Mouse (Mus musculus) 416B (cell line): ENCODE data around the gene Ctps2.

Source experiments
- DNase-seq: peaks from one replicate; pipeline ENCODE4 v3.0.0; 2011; ENCODE audit warnings: low read depth

Gene Ctps2

DNA sequence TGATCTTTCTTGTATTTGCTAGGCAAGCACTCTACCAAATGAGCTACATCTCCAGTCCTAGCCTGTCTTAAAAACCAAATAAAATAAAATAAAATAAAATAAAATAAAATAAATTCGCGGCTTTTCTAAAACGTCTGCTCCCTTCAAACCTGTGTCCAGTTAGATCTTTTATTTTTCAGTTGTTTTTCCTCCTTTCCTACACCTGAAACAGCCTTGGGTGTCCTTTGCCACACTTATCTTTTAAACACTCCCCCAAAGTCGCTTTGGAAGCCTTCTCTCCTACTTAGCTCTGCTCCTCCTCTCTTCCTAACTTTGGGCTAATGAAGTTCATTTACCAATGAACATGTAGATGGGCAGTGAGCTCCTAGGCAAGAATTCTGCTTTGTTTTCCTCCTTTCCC lies at the start of gene Ctps2:
Gene Ctps2 (plus strand): TSS at position 301 of the 400 bp plus-strand sequence.
- no peak for DNase-seq

DNA sequence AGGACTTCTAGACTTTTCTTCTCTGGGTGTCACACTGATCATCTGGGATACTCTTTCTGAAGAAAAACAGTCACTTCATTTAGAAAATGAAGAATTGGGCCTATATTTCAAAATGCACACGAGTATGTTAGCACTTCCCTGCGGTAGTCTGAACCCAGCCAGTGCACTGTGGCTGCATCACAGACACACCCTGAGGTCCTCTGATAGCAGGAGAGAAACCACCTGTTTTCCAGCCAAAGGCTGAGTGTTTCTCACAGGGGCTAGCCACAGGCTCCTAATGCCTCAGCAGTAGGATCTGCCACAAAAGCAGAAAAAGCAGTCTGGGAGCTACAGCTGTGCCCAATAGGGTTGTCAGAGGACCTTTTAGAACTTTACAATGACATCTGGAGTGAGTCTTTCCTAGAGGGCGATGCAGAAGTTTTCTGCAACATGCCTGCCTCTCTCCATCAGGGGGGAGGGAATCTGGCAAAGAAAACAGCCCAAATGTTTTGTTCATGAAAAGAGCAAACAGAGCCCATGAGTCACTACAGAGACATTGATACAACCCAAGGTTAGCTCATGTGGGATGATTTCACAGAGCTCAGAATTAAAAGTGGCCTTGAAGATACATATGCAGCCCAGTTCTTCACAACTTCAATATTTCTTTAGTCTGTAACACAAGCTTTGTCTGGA lies 32.6 kb upstream of the Ctps2 start:
- no peak for DNase-seq

DNA sequence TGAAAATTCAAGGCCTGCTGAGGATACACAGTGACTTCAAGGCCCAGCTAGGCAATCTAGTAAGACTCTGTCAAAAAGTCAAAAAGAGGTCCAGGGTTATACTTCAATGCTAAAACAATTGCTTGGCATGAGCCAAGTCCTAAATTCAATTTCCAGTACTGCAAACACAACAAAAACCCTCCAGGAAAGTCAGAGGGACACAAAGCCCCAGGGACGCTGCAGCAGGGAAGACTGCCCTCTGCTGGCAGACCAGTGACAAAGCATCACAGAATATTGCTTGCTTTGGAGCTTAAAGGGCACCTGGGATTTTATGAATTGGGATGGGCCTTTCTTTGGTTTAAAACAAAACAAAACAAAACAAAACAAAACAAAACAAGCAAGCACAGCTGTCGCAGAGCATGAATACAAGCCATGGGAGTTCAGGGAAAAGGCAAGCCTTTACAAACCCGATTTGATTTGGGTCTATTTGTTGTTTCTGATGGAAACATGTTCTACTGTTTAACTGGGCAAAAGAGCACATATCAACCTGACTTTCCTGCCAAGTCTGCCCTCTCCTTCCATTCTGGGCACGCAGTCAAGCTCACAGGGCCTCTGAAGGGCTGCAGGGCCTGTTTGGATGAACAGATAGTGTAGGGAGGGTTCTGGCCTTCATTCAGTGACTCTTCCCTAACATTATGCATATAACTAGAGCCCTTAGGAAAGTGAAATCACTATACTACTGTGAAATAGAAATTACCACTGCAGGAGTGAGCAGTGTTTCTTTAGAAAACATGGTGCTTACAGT lies 29.1 kb upstream of the Ctps2 start:
- peak; percentile 34 for DNase-seq

DNA sequence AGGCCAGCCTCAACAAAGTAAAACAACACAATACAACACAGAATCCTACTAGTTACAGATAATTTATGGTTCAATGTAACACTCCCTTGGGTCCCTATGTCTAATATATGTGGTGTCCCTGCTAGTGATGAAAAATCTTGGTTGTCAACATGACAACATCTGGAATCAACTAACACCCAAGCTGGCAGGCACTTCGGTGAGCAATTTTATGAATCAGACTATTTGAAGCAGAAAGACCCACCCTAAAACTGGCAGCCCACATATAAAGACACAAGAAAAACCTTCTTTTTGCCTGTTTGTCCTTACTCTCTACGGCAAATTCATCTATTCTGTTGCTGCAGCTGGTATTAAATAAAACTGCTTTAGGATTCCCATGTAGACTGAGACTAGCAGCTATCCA lies 27.3 kb upstream of the Ctps2 start:
- no peak for DNase-seq

DNA sequence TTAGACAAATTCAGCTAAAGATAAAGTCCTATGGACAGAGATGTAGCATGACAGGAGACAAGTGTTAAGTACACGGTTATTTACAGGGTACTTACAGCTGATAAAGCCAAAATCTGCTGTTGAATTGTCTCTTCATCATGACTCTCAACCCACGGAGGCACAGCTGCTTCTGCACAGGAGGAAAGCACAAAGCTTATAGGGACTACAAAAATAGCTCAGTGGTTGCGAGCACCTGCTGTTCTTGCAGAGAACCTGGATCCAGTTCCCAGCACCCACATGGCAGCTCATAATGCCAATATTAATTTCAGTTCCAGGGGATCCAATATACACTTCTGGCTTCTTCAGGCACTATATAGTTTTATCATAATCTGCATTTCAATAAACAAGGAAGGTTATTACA lies 22.8 kb upstream of the Ctps2 start:
- no peak for DNase-seq

DNA sequence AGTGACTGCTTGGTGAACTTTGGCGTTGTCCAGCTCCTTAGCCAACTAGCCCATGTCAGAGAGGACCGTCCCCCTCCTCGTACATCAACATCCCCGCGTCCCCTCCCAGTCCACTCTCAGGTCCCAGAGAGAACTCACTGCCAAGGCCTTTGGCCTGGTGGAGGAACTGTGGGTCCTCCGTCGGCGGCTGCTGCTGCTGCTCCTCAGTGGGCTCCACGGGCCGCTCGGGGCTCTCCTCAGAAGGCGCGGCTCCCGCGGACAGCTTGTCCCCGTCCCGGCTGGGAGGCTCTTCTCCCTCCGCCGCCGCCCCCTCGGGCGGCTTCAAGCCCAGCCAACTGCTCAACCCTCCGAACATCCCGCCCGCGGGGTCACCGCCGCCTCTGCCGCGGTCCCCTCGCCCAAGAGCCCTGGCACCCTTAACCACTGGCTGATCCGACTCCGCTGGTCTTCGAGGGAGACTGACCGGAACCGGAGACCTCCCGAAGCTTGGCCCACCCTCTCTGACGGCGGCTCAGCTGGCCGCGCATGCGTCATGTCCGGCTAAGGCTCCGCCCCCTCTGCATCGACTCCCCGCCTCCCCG lies 13.0 kb upstream of the Ctps2 start, which contains the start of gene Syap1:
Gene Syap1 (minus strand): TSS at position 517 of the 581 bp plus-strand sequence.
- DNase-seq: peak; percentile 81

DNA sequence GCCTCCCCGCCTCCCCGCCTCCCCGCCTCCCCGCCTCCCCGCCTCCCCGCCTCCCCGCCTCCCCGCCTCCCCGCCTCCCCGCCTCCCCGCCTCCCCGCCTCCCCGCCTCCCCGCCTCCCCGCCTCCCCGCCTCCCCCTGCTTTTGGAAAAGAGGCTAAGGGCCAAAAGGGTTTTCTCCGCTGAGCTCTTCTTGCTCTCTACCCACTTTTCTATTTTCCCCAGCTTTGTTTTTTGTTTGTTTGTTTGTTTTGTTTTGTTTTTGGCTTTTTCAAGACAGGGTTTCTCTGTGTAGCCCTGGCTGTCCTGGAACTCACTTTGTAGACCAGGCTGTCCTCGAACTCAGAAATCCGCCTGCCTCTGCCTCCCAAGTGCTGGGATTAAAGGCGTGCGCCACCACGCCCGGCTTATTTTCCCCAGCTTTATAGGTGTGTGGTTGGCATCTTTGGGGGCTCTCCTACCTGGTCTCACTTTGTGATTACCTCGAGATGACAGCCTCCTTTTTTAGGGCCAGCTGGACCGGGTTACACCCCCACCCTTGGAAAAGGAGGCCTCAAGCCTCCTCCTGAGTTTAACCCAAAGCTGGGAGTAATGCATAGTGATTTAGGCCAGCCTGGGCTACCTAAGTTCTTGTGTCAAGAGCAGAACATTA lies 12.3 kb upstream of the Ctps2 start:
- peak; percentile 19 for DNase-seq

DNA sequence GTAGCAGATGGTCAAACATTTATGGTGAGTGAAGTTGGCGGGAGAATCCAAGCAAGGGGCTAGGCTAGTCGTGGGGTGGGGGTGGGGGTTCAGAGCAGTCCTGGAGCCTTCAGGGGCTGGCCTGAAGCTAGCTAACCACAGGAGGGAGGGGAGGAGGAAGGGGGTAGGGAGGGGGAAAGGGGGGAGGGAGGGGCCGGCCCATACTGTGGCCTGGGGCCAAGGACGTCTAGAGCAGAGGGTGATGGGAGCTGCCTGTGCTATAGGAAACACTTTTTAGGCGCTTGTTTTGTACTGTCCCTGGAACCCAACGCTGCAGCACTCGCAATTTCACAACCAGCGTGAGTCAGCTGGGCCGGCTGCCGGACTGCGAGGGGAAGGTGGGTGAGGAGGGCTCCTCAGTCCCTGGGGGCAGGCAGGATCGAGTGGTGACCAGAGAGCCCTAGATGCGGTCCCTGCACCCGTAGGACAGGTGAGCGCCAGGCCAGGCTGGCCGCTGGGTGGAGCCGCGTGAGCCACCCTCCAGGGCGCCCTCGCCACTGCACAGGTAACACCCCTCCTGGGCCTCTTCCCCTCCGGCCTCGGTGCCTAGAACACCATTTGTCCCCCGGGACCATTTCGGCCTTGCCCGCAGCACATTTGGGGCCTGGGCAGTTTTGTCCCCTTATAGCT lies 467 bp downstream of the Ctps2 start:
- DNase-seq: peak; percentile 84

DNA sequence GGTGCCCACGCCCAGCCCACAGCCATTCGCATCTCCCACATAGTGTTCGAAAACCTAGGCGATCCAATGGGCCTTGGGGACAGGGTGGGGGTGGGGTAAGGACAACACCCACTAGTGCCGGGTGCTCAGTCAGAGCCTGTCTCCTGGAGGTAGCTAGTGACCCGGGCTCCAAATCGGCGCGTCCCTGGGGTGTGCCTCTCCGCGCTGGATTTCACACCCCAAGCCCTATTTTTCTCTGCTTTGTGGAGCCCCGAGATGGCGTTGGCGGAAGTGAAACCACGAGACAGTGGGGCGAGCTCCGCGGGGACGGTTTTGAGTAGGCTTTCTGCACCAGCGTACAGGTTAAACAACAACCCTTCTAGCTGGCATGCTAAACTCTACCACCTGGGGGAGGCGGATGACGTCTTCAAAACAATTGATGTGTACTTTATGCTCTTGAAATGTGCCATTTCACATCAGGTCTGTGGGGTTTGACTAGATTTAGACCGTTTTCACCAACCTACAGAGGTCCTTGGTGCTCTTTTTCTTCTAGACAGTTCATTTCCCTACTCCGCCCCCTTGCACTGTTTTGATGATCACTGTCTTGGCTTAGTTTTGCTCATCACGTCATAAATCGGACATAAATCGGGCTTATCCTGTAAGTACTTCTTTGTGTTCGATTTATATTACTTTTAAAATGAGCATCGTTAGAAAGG lies 1.1 kb downstream of the Ctps2 start:
- peak; percentile 53 for DNase-seq

DNA sequence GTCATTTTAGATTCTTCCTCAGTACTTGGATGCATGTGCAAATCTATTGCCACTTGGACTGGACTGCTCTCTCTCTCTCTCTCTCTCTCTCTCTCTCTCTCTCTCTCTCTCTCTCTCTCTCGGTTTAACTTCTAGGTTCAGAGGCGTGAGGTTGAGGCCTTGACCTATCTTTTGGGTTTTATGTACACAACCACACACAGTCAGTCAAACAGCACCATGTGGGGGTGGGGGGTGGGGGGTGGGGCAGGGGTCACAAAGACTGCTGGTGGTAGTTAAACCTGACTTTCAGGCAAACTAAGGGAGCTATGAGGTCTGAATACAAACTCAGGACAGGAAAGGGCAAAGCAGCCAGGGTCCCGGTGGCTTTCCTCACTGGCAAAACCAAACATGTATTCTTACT lies 6.5 kb downstream of the Ctps2 start:
- no peak for DNase-seq

DNA sequence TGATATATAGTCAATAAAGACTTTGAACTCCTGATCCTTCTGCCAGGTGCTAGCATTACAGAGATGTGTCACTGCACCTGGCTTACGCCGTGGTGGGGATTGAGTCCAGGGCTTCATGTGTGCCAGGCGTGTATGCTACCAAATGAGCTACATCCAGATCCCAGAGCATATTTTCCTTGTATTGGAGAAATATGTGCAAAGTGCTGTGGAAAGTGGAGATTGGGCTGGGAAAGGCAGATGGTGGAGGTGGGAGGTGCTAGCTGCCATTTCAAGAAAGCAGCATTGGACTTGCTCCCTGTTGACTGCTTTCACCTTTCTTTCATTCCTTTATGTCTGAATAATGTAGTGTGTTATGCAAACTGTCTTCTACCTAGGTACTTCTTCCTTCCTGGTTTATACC lies 12.6 kb downstream of the Ctps2 start:
- no peak for DNase-seq

DNA sequence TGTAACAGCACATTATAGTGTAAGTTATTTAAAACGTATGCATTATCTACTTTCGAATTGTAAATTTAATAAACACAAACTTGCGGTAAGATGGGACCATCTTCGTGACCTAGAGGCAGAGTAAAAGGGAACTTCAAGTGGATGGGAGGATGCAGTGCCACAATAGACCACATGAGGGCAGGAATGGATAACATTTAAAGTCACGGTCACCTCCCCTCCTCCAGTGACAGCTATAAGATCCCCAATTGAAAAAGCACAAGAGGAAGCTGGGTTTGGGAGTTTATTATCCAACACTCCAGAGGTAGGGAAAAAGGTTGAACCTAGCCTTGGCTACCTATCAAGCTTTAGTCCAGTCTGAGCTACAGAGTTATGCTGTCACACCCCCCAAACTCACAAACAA lies 14.7 kb downstream of the Ctps2 start:
- DNase-seq: peak; percentile 69

DNA sequence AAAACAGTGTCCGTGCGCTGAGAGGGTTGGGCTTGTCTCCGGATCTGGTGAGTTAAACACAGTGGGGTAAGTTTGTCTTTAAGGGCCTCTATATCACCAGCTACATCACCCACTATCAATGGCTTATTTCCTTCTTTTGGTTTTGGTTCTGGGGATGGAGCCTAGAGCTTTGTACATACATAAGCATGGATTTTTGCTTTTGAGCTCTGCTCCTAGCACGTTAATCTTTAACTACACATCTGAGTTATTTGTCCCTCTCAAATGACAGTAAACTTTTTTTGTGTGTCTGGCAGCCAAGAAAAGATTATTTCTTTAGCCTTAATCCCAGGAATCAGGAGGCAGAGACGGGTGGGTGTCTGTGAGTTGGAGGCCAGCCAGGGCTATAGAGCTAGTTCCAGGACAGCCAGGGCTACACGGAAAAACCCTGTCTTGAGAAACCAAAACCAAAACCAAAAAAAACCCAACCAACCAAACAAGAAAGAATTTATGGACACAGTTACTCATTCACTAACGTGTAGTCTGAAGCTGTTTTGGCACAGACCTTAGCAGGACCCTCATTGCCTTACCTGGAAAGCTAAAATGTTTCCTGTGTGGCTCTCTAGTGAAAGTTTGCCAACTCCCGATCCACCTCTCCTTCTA lies 20.6 kb downstream of the Ctps2 start:
- no peak for DNase-seq

DNA sequence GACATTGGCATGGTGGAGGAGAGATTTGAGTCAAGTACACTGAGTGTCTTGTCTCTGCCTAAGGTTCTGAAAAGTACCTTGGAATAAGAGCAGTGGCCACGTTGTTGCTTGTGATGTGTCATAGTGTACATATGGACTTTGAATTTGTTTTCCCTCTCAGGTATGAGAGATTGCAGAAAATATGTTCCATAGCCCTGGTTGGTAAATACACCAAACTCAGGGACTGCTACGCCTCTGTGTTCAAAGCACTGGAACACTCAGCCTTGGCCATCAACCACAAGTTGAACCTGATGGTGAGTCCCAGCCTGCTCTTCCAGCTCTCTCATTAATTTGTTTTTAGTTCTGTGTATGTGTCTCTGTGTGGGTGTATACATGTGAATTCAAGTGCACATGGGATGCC lies 30.4 kb downstream of the Ctps2 start:
- DNase-seq: no peak

DNA sequence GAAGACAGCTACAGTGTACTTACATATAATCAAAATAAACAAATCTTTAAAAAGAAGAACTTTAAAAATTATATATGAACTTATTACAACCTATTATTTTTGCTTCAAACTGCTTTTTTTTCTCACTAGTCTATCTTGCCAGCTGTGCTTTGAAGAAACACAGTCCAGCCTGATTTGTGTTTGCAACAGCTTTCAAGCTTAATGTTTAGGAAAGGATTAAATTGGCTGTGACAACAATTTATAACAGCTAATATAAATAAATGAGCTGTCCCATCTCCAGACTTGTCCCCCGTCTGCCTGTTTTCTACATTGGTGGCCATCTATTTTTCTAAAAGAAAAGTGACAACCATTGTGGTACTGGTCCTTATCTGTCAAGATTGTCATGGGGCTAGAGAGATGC lies 41.0 kb downstream of the Ctps2 start:
- DNase-seq: no peak

DNA sequence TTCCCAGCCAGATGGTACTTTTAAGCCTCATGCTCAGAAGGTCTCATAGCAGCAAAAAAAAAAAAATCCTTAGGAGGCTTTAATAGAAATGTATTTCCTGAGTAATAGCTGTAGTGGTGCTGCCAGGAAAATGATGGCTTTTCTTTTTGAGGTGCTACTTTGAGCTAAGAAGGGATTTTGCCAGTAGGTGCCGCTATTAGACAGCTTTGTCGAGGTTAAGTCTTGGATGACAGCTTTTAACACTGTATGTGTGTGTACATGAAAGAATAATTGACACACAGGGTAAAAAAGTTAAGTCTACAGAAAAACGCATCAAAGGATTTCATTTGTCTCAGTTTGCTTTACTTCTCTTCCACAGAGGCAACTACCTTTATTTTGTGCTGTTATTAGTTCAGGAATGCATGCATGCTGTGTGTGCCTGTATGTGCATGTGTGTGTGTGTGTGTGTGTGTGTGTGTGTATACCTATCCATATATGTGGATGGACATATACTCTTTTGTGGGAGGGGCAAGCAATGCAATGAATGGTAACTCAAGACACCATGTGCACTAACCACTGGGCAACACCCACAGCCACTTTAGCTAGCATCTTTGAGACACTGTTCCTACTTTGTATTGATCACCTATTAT lies 48.9 kb downstream of the Ctps2 start:
- DNase-seq: peak; percentile 71

DNA sequence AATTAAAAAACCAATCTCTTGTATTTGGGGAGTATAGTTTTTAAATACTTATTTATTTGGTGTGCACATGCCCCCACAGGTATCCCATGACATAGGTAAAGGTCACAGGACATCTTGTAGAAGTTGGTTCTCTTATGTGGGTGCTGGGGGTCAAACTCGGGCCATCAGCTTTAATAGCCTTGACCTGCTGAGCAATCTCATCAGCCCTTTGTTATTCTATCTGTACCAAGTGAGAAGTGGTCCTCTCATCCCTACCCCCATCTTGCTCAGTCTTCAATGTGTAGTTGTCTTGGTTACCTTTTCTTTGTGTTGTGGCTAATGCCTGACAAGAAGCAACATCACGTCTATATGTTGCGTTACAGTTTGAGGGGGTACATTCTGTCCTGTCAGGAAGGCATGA lies 56.9 kb downstream of the Ctps2 start:
- no peak for DNase-seq

DNA sequence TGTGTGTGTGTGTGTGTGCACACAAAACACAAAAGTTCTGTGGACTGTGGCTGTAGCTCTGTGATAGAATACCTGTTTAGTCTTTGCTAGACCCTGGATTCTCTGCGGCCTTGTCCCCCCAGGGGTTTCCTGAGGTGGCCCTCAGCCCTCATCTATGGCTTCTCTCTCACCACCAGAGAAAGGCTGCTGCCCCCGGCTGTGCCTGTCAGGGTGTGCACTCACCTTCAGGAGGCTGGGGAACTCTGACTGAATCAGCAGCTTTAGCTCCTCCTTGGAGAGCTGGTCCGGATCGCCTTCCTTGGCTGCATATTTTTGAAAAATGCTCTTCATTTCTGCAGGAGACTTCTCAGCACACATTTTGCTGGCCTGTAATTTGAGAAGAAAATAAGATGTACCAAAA lies 62.8 kb downstream of the Ctps2 start:
- no peak for DNase-seq

DNA sequence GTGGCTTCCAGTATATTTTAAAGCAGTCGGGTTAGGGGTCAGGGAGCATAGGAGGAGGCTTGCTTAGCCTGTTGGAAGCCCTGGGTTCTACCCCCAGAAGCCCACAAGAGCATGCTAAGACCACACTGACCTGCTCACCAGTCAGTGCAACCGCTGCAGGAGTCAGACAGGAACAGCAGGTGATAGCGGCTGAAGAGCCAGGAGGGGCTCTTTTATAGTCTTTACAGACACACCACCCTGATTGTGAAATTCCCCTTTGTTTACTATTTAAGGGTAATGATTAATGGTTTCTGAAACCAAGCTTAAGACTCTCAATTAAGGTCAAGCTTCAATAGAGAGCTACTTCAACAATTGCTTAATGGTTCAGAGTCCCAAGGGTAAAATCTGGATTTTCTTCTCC lies 63.3 kb downstream of the Ctps2 start, which contains the start of gene S100g:
Gene S100g (minus strand): TSS at position 217 of the 400 bp plus-strand sequence.
- peak; percentile 3 for DNase-seq

DNA sequence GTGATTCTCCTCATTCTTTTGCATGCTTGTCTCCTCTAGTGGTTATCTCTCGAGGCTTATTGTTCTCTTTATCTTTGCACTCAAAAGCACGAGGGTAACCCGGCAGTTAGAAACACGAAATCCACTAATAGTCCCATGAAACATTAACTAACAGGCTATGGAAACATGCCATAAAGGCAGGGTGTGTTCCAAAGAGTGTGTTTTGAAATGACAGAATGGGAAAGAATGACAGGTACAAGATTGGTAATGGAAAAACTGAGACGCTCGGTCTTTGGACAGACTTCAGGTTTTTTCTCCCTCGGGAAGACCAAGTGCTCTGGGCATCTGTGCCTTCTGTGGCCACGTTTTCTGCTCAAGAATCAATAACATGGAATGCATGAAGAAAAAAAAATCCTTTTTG lies 66.4 kb downstream of the Ctps2 start:
- no peak for DNase-seq

DNA sequence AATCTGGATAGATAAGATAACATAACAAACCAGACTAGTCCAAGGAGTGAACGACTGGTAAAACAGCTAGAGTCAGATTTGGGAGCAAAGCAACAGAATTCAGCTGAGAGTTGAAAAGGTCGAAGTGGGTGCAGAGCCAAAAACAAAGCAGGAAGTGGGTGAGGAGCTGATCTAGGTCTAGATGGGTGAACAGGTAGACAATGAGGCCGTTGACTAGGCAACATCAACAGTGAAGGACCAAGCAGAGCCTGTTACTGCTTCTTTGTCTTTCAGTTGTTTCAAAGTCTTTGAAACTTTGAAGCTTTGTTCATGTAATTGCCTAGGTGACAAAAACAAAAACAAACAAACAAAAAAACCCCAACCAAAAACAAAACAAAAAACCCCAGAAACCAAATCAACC lies 75.2 kb downstream of the Ctps2 start:
- no peak for DNase-seq
